Mouse (Mus musculus): ENCODE data around the gene Fer.

DNA sequence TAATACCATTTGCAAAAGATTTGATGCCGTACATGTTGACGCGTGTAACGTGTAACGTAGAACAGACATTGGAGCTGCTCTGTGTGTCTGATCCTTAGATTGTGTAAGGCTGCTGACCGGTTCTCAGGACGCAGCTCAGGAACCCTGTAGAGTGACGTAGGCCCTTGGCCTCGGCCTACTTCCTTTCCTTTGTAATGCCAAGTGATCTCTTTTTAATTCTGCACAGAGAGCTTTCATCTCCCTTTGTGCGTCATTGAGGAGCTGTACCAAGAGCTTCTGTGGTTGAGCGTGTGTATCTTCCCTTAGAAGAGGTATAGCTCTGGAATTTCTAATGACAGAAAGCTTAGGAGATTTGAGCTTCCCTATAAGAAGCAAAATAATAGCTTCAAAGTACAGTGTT, 190.8 kb downstream of the Fer start:
- TF ChIP-seq CTCF (IDR thresholded peaks at IDR 0.05; ENCODE audit: borderline replicate concordance, insufficient read depth, low read length) (no peak), POLR2A (IDR thresholded peaks at IDR 0.05; ENCODE audit: low read depth, low read length) (no peak)
